Mouse (Mus musculus) brain, embryonic 14.5 days (tissue): ENCODE results near the gene Smarcal1.

Experiments
- CTCF ChIP-seq: fragments of 200-500 bp; IDR thresholded peaks from 2 replicates; pipeline ENCODE4 v1.5.1; 2012; ENCODE audit warnings: inconsistent platforms, mild to moderate bottlenecking, moderate library complexity, borderline replicate concordance; ENCODE audit not compliant: insufficient read depth, insufficient read length; ENCODE audit errors: extremely low read depth
- POLR2A ChIP-seq: fragments of 200-500 bp; IDR thresholded peaks from 2 replicates; pipeline ENCODE4 v1.6.1; 2012; ENCODE audit warnings: mild to moderate bottlenecking, inconsistent platforms, borderline replicate concordance; ENCODE audit not compliant: poor library complexity, insufficient read depth, insufficient read length, severe bottlenecking; ENCODE audit errors: extremely low read depth

- TF ChIP-seq POLR2A (no peak), CTCF (no peak)
These were observed 16.0 kb upstream of the Smarcal1 start for GRCm38 (mm10) chr1:72567056-72567455.
